Mouse (Mus musculus) testis, adult 2 months (tissue): ENCODE measurements around the gene Ucp2. TPM values are rescaled to one million over a fixed set of nuclear protein-coding genes. Genes with fewer than 3 reads are reported as not detected.
"Not testable (repeated sequence)": the region's sequence is repeated elsewhere in the genome, so short reads cannot be mapped to it uniquely, and the experiment has no call there.

Source experiments
- H3K27ac ChIP-seq: fragments of 200-500 bp; 2 replicates; pipeline ENCODE4 v1.5.1; 2012; ENCODE audit warnings: low read depth, low read length; ENCODE audit not compliant: control insufficient read depth, insufficient read depth
- H3K27me3 ChIP-seq: fragments of 200-500 bp; 2 replicates; pipeline ENCODE4 v1.6.1; 2012; ENCODE audit warnings: mild to moderate bottlenecking, low read length, moderate library complexity; ENCODE audit not compliant: control insufficient read depth, insufficient read depth
- H3K36me3 ChIP-seq: fragments of 200-500 bp; 2 replicates; pipeline ENCODE4 v1.6.1; 2012; ENCODE audit warnings: mild to moderate bottlenecking, low read length; ENCODE audit not compliant: control insufficient read depth, insufficient read depth
- H3K4me1 ChIP-seq: fragments of 200-500 bp; 2 replicates; pipeline ENCODE4 v1.6.1; 2012; ENCODE audit warnings: low read length; ENCODE audit not compliant: control insufficient read depth, insufficient read depth
- H3K4me3 ChIP-seq: fragments of 200-500 bp; 2 replicates; pipeline ENCODE4 v1.5.1; 2012; ENCODE audit warnings: low read depth, mild to moderate bottlenecking, low read length, moderate library complexity, mixed read lengths; ENCODE audit not compliant: control insufficient read depth
- CTCF ChIP-seq: fragments of 200-500 bp; IDR thresholded peaks from 2 replicates; pipeline ENCODE4 v1.5.1; 2012; ENCODE audit warnings: low read depth, mild to moderate bottlenecking, inconsistent platforms, low read length, moderate library complexity; ENCODE audit not compliant: control insufficient read depth, insufficient read depth, insufficient replicate concordance
- POLR2A ChIP-seq: fragments of 200-500 bp; IDR thresholded peaks from 2 replicates; pipeline ENCODE4 v1.6.1; 2012; ENCODE audit warnings: low read depth, mild to moderate bottlenecking, inconsistent platforms, low read length, moderate library complexity; ENCODE audit not compliant: control insufficient read depth
- polyA plus RNA-seq: library from polyadenylated mRNA; depleted of rRNA; stranded (reverse); fragments of >200 nt; gene quantifications from 2 replicates; pipeline ENCODE4 v1.2.3, GENCODE M21; 2012

Ucp2 gene
- polyA plus RNA-seq, 1 experiment, result 53.2 TPM

DNA sequence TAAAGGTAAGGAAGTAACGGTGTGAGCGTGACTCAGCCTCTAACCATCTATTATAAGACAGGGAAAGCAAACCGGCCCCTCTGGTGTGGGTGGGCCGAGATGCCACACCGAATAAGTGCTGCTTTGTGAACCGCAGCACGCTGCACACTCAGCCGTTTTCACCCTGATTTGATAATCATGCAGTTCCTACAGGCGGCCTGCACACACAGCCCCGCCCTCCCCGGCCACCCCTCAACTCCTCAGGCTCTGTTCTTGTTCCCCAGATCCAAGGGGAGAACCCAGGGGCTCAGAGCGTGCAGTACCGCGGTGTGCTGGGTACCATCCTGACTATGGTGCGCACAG is 13.3 kb upstream of the Ucp2 start:
- TF ChIP-seq CTCF (no peak), POLR2A (no peak)
- H3K27me3 ChIP-seq, result no peaks in the 10 kb centered on the region
- H3K4me3 ChIP-seq, result peak overlapping the region; percentile 7
- H3K36me3 ChIP-seq, result no peaks in the 10 kb centered on the region
- H3K27ac ChIP-seq, result no peak overlapping the region
- peaks cover 11% of the 10 kb centered on the region for H3K4me1 ChIP-seq

DNA sequence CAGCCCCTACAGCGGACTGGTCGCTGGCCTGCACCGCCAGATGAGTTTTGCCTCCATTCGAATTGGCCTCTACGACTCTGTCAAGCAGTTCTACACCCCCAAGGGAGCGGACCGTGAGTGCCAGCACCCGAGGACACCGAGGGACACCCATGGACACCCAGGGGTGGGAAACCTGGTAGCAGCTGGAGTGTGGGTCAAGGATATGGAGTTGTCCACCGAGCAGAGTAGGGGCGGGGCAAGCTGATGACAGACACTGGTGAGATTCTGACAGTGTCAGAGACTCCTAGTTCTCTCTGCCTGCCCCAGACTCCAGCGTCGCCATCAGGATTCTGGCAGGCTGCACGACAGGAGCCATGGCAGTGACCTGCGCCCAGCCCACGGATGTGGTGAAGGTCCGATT is 13.0 kb upstream of the Ucp2 start:
- Histone ChIP-seq H3K4me1 (peaks cover 11% of the 10 kb centered on the region), H3K27me3 (no peaks in the 10 kb centered on the region), H3K27ac (no peak overlapping the region), H3K36me3 (no peaks in the 10 kb centered on the region), H3K4me3 (peak overlapping the region; percentile 7; the same call in 1 of the 2 replicates)
- TF ChIP-seq CTCF (no peak), POLR2A (no peak)

DNA sequence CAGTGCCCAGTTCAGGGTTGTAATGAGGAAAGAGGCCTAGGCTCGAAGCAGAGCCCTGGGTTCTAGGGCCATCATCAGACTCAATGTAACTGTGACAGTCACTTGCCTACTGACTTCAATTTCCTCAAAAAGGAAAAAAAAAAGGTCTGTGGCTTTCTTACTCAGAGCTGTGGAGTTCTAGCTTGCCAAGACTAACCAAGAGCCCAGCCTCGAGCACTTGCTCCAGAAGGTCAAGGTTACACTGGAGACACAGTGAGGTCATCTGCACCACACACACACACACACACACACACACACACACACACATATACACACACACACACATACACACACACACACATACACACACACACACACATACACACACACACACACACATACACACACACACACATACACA is 11.1 kb upstream of the Ucp2 start:
- not testable (repeated sequence) for H3K4me3 ChIP-seq, H3K27me3 ChIP-seq, H3K36me3 ChIP-seq, H3K27ac ChIP-seq
- H3K4me1 ChIP-seq, result peaks cover 11% of the 10 kb centered on the region

DNA sequence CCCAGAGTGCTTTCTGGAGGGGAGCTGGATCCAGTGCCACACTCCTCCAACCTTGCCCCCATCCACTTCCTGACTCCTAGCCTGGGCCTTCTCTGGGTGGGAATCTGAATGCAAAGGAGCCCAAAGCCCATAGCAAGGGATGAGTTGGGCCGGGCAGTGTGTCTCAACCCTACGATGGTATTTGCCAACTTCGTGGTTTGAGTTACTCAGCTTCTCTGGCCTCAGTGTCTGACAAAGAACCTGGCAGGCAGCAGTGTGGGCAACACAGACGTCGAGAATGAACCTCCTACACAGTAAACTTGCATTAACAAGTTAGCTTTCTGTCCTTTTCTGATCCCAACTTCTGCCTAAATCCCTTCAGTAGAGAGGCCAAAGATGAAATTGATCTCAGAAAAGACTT is 8.6 kb upstream of the Ucp2 start:
- H3K4me3 ChIP-seq, result no peak overlapping the region
- no peaks in the 10 kb centered on the region for H3K36me3 ChIP-seq
- H3K4me1 ChIP-seq, result peaks cover 10% of the 10 kb centered on the region
- TF ChIP-seq POLR2A (no peak), CTCF (no peak)
- H3K27ac ChIP-seq, result peak overlapping the region; percentile 14; the same call in 1 of the 2 replicates
- H3K27me3 ChIP-seq, result no peaks in the 10 kb centered on the region

DNA sequence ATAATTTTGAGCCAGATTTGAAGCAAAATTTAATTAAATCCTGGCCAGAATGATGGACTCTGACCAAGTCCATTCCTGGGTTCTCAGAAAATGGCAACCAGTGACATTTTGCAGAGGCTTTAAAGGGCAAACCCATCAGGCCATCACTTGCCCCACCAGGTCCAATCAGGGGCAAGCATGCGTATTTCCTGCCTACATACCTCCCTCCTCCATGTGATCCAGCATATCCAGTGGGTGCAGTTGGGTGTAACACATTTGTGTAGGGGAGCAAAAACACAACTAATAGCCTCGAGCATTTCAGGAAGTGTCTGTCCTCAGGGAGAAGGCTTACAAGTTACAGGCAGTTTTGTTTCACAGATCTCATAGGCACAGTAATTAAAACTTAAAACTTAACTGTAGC is 5.8 kb upstream of the Ucp2 start:
- peaks cover 1% of the 10 kb centered on the region for H3K4me1 ChIP-seq
- H3K4me3 ChIP-seq, result no peak overlapping the region
- no peaks in the 10 kb centered on the region for H3K36me3 ChIP-seq
- no peak overlapping the region for H3K27ac ChIP-seq
- H3K27me3 ChIP-seq, result no peaks in the 10 kb centered on the region; the same call in 1 of the 2 replicates
- no peak for TF ChIP-seq POLR2A
- TF ChIP-seq CTCF, result no peak

DNA sequence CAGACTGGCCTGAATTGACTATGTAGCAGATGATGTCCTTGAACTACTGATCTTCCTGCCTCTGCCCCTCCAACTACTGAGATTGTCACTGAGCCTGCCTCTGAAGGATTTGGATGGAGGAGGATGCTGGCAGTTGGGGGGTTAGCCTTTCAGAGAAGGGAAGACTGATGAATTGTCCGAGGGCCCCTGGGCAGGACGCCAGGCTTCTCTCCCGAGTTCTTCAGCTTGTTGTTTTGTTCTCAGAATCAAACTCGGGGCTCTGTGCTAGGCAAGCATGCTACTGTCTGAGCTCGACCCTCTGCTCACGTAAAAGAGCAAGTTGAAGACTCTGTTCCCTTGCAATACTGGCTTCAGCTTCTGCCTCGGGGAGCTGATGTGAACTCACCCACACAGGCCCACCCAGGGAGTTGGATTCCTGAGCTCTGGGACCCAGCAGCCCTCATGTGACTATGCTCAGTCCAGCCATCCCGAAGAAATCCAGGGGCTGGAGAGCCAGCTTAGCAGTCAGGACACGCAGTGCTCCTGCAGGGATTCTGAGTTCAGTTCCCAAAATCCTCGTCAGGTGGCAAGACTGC is 4.6 kb upstream of the Ucp2 start:
- Histone ChIP-seq H3K27ac (peak overlapping the region; percentile 70; the same call in 1 of the 2 replicates), H3K4me3 (no peak overlapping the region), H3K27me3 (no peaks in the 10 kb centered on the region; the same call in 1 of the 2 replicates), H3K36me3 (no peaks in the 10 kb centered on the region), H3K4me1 (peaks cover 10% of the 10 kb centered on the region)
- TF ChIP-seq POLR2A, result no peak
- no peak for TF ChIP-seq CTCF

DNA sequence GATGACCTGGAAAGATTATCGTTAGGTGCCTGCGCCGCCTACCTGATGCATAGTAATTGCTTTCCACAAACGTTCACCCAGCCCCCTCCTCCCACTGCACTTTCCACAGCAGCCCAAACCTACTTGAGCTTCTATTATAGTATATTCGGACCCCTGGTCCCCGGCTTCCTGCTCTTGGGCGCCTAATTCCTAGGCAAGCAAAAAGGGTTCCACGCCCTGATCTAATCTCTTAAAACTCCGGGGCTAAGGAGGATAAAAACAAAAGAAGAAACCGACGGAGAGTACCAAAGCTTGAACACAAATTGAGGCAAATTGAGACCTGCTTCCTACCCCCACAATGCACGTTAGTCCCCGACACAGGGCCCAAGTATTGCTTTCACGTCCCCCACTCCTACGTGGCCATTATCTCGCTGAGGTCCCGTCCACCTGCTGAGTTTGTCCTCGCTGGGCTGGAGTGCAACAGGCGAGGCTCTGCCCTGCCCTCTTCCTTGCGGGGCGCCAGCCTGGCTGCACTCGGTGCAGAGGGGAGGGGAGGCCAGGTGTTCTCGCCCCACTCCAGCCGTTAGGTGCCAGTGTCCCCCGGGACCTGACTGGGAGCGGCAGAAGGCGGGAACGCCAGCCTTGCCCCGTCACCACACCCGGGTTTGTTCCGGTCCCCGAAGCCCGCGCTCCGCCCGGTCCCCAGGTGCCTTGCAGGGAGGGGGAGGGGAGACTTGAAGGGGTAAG is 583 bp upstream of the Ucp2 start:
- Histone ChIP-seq H3K27me3 (no peaks in the 10 kb centered on the region; the same call in 1 of the 2 replicates), H3K27ac (peak overlapping the region; percentile 54), H3K4me3 (peak overlapping the region; percentile 77), H3K36me3 (no peaks in the 10 kb centered on the region), H3K4me1 (peaks cover 14% of the 10 kb centered on the region)
- no peak for TF ChIP-seq POLR2A
- no peak for TF ChIP-seq CTCF
